Mouse (Mus musculus) frontal cortex, postnatal 10 days (tissue): ENCODE measurements around the gene Spon2.
A peak's percentile ranks its signal among the peaks of the same experiment; 100 is the strongest.

Source experiments
- DNase-seq, 2 experiments: peaks; one replicate each; pipeline ENCODE4 v3.0.0; 2022; ENCODE audit warnings: low spot score in 2 of 2, mixed read lengths in 1 of 2

The Spon2 gene

GRCm38 (mm10) chr5:33218081-33218480, at the start of gene Spon2:
TSS of gene Spon2 (minus strand) at chr5:33218455.
- no peak for DNase-seq

DNA sequence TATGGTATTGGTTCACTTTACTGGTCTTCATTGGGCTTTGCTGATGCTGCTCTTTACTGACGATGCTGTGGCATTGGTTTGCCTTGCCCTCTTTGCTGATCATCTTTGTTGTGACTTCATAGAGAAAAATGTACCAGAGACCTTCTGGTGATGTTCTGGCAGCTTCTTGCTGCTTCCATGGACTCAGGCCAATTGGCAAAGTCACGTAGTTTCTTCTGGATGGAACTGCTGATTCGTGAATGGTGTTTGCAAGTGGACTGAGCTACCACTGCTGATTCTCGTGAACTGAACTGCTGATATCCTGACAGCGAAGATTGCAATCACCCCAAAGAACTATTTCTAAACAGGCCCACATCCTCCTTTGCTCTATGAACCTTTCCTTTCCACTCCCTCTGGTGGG, 36.2 kb upstream of the Spon2 start:
- no peak for DNase-seq

GRCm38 (mm10) chr5:33248186-33248585, 29.9 kb upstream of the Spon2 start:
- no peak for DNase-seq

GRCm38 (mm10) chr5:33247387-33247786, 29.1 kb upstream of the Spon2 start:
- DNase-seq = no peak

GRCm38 (mm10) chr5:33245701-33246100, 27.4 kb upstream of the Spon2 start:
- DNase-seq = peak in 1 of 2 experiments; percentile 39

DNA sequence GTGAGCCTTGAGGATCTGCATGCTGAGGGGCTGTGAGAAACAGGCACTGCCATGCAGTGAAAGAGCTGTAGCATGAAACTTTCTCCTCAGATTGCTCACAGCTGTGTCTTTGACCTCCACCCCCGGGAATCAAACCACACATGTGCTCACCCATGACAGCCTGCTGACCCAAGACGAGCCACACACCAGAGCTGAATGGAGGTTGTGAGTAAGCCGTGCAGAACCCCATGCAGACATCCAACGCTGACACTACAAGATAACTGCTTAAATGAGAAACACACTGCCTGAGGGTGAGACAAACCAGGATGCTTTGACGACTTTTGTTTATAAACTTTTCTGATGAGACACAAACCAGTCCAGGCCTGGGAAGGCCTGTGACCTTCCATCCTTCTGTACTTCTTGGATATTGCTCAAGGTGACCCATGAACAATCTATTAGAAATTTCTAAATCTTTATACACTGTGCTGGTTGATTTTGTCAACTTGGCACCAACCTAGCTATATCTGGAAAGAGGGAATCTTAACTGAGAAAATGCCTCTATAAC, 26.2 kb upstream of the Spon2 start:
- no peak for DNase-seq

- no peak for DNase-seq
Measured at GRCm38 (mm10) chr5:33239934-33240333, 21.7 kb upstream of the Spon2 start.

- no peak for DNase-seq
Measured at GRCm38 (mm10) chr5:33239111-33239714, 21.0 kb upstream of the Spon2 start.

DNA sequence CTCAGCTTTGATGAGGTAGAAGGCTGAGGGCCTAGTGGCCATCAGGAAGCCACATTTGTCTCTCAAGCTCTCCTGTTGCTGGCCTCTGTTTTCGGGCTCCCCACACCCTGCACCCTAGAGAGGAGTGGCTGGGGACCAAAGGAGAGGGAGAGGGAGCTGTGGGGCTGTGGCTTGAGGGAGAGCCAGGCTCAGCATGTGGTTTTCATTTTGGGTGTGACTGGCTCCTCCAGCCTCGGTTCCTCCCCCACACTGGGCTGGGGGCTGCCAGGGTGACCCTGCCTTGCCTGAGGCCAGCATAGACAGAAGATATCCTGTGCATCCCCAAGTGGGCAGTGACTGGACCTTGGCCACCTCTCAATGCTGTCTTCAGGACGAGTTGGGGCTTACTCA, 20.0 kb upstream of the Spon2 start:
- no peak for DNase-seq

- DNase-seq = no peak
Measured at GRCm38 (mm10) chr5:33237600-33238255, 19.5 kb upstream of the Spon2 start.

DNA sequence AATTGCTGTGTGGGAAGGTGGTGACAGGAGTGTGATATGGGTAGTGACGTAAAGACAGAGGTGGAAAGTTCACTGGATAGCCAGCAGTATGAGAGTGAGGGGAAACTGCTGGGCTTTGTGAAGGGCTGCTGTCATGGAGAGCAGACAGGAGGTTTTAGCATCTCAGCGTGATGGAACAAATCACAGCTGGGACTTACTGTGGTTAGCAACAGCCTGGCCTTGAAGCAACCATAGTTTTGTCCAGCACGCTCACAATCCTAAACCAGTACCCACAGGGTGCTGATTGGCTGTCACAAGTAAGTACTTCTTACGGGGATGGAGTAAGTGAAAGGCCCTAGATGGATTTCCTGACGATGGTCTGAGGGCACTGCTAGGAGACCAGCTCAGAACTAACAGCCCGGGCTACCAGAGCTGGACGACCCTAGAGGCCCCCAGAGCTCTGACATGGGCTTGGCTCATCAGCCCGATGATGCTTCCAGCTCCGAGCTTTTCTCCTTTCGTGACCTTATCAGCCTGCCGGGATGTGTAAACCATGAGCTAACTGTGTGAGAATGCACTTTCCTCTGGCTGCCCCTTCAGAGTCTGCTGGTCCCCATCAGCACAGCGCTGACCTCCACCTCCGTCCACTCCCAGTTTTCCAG, 16.3 kb upstream of the Spon2 start:
- DNase-seq = no peak

DNA sequence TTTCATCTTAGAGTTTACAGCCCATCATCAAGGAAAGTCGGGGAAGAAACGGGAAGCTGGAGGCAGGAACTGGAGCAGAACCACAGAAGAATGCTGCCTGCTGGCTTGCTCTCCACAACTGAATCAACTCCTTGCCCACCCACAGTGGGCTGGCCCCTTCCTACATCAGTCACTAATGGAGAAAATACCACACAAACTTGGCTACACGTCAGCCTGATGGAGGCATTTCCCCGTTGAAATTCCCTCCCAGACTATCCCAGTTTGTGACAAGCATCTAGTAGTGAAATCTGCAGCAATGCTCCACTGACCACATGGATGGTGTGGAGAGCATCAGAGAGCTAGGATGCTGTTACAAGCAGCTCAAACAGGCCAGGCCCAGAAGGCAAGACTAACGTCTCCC, 14.5 kb upstream of the Spon2 start:
- DNase-seq = no peak

- no peak for DNase-seq
Measured at GRCm38 (mm10) chr5:33230285-33230684, 12.0 kb upstream of the Spon2 start.

GRCm38 (mm10) chr5:33228428-33228827, 10.2 kb upstream of the Spon2 start:
- DNase-seq = peak in 1 of 2 experiments; percentile 29

DNA sequence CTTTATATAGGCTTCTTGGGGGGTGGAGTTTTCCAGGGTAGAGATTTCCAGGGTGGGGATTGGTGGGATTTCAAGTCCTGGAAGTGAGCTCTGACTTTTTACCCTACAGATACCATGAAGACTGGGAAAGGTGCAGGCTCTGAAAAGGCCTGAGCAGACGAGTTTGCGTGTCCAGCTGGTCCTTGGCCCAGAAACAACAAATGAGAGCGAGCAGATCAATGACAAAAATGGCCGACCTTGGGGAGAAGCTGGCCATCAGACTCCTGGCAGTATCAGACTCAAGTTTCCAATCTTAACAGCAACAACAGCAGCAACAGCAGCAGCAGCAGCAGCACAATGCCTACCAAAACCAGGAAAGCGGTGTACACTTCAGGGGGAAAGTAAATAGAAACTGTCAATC, 7.4 kb upstream of the Spon2 start:
- no peak for DNase-seq

- no peak for DNase-seq
Measured at GRCm38 (mm10) chr5:33224491-33224890, 6.2 kb upstream of the Spon2 start.

- DNase-seq = no peak
Measured at GRCm38 (mm10) chr5:33222841-33223744, 4.8 kb upstream of the Spon2 start.

DNA sequence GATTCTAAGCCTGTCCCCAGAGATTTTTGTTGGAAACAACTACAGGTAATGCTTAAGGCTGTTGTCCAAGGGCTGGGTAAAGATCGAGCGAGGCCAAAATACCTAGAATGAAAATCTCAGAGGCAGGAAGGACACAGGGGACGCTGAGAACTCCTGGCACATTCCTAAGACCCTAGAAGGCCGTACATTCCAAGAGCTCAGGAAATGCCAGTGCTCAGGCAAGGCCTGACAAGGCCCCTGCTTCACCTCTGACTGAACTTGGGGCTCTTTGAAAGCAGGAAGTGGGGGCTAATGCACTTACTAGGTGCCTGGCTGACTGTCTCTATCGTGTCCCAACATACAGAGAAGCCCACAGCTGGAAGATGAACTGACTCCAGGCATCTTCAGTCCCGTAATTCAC, 4.1 kb upstream of the Spon2 start:
- no peak for DNase-seq

GRCm38 (mm10) chr5:33220350-33221044, 2.2 kb upstream of the Spon2 start:
- no peak for DNase-seq

- DNase-seq = no peak
Measured at GRCm38 (mm10) chr5:33219831-33220230, 1.6 kb upstream of the Spon2 start.

- no peak for DNase-seq
Measured at GRCm38 (mm10) chr5:33218746-33219449, 643 bp upstream of the Spon2 start.
